Mouse (Mus musculus) cerebellum, postnatal 10 days (tissue): ENCODE data around the gene Cstb.
A peak's percentile ranks its signal among the peaks of the same experiment; 100 is the strongest.

Source experiments
- DNase-seq, 2 experiments: peaks; one replicate each; pipeline ENCODE4 v3.0.0; 2021; ENCODE audit warnings: mixed read lengths in 2 of 2

Cstb gene

DNA sequence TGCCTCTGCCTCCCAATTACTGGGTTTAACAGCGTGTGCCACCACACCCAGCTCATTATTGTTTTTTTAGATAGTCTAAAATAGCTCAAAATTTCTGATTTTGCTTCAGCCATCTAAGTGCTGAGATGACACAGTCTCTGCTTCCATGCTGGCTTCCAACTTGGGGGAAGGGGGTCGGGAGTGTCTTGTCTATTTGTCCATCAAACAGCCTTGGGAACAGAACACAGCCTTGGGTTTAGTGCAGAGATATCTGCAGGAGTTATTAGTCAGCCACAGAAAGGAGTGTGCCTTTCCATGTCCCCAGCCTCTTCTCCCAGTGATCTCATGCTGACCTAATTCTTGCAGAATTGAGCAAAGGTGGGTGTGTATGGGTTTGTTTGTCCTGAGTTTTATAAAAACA lies 6.7 kb upstream of the Cstb start:
- DNase-seq = no peak

DNA sequence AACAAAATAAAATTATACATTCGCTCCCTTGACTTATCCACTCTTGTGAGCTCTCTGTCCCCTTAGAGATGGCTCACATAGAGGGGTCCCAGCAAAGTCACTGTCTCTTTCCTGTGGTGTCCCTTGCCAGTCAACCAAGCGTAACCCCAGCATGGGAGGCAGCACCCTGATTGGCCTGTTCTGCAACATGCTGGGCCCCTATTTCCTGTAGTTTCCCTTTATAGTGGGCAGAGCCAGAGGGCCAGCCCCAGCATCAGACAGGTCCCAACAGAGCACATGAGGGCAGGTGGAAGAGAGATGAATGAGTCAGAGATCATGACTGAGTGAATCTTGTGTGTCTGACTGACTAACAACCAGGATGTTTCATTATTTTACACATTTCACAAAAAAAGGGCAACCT lies 4.5 kb upstream of the Cstb start:
- no peak for DNase-seq

DNA sequence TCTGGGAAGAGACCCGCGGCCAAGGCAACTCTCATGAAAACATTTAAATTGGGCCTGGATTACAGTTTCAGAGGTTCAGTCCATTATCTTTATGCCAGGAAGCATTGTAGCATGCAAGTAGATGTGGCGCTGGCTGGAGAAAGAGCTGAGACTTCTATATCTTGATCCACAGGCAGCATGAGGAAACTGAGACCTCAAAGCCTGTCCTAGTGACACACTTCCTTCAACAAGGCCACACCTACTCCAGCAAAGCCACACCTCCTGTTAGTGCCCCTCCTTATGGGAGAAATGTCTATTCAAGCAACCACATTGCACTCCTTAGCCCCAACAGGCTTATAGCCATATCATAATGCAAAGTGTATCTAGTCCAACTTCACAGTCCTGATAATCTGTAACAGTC lies 2.9 kb upstream of the Cstb start:
- no peak for DNase-seq

DNA sequence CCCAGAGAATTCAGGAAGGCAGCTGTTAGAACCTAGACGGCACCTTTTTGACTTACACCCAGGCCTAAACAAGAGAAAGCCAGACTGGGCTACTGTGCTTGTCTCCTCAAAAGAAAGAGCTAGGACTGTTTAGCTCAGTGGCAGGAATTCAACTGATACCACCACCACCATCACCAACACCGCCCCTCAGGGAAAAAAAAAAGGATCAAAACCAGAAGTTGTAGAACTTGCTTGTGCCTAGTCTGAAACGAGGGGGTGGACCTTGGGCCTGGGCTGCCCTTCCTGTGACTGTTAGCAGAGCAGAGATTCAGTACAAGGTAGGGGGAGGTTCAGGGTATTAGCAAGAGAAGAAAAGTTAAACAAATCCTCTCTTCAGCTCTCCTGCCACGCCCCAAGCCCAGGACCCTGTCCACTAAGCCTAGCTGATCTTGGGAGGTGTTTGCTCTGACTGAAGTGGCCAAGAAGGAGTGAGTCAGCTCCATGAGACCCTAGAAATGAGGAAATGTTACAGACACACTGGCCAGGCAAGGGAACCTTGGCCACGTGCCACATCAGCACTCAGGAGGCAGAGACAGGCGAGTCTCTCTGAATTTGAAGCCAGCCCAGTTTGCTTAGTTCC lies 757 bp downstream of the Cstb start:
- peak; percentile 37 to 44 for DNase-seq

DNA sequence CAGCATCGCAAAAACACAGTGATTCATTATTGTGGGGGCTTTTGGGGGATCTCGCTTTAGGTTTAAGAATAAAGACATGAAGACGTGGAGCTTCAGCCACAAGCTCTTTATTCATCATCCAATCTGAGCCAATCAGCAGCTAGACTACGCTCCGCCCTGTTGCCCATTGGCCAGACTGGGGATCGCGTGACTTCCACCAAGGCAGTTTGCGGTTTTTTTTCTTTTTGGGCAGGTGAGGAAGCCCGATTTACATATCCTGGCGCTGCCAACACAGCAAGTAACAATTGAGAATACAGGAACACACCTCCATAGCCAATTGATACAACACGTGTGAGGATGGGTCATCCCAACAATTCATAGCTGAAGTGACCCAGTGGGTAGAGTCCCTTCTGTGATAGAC lies 2.6 kb downstream of the Cstb start:
- DNase-seq = no peak

DNA sequence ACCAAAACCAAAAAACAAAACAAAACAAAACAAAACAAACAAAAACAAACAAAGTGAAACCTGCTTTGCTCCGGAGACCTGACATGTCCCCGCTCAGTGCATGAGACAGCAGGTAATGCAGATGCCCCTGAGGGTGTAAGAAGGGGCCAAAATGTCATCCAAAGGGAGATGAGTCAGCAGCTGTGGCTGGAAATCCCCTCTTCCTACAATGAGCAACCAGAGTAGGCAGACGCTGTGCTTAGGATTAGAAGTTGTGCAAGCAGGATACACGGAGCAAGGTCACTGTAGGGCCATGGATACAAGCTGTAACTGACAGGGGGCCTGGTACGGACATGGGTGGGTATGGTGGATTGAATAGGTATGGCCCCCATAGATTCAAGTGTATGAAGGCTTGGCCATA lies 3.7 kb downstream of the Cstb start:
- no peak for DNase-seq

DNA sequence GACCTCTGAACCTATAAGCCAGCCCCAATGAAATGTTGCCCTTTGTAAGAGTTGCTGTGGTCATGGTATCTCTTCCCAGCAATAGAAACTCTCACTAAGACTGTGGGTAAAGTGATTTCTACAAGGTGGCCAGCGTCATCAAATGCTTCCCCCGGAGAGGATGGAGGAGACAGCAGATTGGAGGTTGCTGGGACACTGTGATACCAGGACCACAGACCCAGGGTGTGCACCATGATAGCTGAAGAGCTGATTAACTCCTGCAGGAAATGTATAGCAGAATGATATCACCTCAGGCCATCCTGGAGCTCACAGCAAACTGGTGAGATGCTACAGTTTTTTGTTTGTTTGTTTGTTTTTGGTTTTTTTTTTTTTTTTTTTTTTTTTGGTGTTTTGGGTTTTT lies 4.3 kb downstream of the Cstb start:
- no peak for DNase-seq

DNA sequence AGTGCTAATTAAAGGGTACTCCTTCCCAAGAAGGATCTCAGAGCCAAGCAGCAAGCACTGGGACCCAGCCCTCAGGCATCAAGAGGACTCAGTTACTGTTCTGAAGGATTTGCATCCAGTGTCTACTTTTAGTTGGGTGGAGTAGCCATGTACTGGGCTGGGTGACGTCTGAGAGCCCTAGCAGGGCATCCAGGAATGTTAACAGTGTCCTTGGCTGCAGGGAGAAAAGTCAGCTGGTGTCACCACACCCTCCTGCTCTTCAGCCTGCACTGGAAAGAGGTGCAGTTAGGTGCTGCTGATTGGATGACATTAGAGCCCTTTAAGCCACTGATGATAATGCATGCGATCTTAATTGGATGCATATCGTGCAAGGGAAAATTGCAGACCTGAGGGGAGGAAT lies 7.4 kb downstream of the Cstb start:
- no peak for DNase-seq

DNA sequence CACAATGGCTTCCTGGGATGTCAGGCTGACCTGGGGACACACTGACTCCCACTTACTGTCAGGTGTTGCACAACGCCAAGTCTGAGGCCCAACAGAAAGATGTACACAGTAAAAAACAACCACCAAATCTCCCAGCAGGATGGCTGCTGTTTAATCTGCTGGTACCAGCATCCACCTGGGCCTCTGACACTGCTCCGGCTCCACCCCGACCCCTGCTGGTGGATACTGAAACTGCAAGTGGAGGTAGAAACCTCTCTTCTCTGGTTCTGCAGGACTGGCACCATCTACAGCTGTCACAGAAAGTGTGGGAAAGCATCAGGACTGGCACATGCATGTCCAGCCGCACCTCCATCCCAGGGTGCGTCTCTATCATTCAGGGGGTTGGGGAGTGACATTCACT lies 12.6 kb downstream of the Cstb start:
- DNase-seq = peak; percentile 93 to 97

DNA sequence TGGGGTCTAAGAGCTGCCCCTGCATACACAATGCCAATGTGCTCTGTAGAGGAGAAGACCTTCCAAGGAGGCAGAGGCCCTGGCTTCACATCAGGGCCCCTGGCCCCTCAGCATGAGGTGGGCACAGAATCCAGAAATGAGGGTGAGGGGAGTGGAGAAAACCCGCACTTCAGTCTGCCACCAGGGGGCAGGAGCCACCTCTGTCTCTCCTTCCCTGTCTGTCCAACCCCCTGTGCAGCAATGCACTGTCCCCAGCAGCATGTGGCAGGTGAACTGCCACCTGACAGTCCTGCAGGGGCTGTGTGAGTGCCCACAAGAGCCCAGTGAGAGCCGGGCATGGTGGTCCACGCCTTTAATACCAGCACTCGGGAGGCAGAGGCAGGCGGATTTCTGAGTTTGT lies 14.1 kb downstream of the Cstb start:
- DNase-seq = peak; percentile 40 to 50

DNA sequence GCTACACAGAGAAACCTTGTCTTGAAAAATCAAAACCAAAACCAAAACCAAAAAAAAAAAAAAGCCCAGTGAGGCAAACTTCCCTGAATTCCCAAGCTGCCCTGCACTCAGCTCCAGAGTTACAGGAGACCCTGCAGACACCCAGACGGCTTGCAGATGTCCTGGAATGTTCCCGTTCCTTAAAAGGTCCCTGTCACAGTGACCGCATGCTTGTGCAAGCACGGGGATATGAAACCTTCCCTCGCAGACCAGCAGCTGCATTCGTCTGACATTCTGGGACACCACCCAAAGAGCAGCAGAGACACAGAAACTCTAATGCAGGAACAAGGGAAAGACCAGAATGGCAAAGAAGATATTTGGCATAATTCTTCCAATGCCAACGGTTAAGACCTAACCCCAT lies 14.5 kb downstream of the Cstb start:
- no peak for DNase-seq

DNA sequence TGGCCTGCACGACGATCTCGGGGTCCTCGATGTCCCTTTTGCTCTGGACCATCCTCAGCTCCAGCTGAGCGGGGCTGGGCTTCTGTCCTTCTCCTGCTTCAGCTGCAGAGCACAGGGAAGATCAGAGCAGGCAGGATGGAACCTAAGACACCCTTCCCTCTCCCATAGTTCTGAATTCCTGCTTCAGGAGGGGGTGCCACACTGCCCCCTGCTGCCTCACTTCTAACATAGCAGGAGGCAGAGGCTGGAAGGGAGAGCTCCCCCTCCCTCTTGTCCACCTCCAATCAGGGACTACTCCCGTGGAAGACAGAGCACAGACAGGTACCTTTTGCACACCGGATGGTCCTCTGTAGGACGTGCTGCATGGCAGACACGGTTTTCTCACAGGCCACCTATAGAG lies 15.3 kb downstream of the Cstb start:
- DNase-seq = peak; percentile 40 to 45

DNA sequence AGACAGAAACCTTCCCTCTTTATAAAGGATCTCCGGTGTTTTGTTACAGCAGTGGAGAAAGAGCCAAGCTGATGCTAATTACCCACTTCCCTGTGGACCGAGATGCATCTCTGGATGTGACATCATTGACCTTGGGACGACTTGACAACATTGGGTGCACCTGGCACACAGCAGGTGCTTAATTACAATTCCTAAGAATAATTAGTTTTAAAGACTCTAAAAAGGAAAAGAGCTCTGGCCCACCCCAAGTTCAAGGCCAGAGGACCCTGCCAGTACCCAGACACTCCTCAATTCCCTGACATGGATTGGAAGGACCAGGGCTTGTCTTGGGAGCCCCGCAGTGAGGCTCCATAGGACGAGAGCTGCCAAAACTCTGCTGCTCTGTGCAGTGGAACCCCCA lies 16.1 kb downstream of the Cstb start:
- DNase-seq = no peak

DNA sequence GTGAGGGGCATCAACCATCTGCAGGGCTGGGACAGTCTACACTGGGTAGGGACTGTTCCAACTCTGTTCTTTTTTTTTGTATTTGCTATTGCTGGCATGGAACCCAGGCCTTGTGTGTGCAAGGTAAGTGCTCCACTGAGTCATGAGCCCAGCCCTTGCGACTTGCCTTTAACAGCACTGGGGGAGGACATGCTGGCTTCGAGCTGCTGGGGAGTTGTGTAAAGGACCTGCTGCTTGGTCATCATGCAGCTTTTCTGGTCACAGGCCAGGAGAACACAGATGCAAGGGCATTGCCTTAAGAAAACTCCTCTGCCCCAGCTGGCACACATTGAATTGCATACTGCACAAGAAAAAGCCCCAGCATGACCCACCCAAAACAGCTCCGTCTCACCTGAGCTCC lies 16.8 kb downstream of the Cstb start:
- no peak for DNase-seq

DNA sequence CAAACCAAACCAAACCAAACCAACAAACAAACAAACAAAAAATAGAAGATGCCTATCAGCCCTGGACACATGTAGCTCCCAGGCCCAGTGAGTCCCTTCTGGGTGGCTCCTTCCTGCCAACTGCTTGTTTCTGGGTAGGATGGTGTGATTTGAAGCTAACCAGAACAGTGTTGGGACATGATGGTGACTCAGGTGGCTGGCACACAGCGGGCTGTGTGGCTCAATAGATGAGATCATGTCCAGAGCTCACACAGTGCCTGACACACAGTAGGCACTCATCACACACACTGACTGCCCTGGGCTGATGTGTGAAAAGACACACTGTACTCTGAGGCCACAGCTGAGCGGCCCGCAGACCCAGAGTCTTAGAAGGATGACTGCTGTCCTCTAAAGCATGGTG lies 20.7 kb downstream of the Cstb start:
- no peak for DNase-seq

DNA sequence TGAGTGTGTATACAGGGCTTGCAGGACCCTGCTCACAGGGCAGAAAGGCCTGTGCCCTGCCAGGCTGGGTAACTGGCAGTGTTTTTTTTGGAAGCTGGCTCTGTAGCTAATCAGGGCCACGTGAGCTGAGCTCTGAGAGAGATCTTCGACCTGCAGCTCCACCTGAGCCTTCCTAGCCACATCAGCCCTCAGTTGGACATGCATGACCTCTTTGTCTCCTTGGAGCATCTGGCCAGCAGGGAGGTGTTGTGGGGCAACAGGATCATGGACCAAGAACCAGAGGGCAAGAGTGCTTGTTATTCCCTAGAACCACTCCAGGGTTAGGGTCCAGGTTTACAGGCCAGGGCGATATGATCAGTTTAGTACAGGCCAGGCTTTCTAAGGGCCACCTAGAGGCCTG lies 21.9 kb downstream of the Cstb start:
- DNase-seq = no peak

DNA sequence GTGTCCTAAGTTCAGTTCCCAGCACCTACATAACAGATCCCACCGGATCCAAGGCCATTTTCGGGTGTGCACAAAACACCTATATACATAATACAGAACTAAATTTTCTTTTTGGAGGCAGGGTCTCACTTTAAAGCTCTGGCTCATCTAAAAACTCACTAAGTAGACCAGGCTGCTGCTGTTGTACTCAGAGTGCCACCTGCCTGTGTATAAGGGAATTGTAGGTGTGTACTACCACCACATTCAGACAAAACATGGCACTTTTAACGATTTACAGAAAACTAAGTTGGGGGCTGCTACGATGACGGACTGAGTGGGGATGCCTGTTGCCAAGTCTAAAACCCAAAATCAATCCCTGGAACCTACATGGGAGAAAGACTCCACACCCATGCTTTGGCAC lies 25.3 kb downstream of the Cstb start:
- DNase-seq = no peak

DNA sequence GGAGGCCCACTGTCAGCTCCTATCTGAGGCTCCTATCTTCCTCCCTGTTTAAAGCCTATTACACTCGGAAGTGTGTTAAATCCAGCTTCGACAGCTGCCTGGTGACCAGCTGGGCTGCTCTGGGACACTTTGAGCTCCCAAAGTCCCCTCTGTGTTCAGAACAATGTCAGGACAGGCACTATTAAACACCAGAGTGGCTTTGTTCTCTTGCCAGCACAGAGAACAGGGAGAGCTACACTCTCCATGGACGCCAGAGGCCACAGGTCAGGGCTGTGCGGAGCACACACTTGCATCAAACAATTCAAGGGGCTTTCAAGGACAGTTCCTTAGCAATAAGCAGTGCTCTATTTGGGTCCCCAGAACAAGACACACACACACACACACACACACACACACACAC lies 27.2 kb downstream of the Cstb start:
- no peak for DNase-seq

DNA sequence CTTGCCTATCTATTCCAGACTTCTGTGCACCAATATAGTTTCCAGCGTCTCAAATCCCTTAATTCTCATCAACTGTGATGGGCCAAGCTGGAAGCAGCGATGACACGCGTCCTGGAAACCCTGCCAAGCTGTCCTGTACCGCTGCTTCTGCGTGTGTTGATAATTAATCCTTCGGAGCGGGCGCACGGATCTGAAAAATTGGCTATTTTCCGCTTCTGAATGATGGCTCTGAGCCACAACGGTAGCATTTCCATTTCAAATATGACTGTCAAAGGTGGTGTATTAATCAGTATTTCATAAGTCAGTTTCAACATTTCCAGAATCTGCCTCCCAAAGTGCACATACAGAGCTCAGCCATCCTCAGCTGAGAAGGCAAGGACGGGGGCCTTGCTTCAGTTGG lies 31.2 kb downstream of the Cstb start:
- DNase-seq = peak; percentile 57 to 59

DNA sequence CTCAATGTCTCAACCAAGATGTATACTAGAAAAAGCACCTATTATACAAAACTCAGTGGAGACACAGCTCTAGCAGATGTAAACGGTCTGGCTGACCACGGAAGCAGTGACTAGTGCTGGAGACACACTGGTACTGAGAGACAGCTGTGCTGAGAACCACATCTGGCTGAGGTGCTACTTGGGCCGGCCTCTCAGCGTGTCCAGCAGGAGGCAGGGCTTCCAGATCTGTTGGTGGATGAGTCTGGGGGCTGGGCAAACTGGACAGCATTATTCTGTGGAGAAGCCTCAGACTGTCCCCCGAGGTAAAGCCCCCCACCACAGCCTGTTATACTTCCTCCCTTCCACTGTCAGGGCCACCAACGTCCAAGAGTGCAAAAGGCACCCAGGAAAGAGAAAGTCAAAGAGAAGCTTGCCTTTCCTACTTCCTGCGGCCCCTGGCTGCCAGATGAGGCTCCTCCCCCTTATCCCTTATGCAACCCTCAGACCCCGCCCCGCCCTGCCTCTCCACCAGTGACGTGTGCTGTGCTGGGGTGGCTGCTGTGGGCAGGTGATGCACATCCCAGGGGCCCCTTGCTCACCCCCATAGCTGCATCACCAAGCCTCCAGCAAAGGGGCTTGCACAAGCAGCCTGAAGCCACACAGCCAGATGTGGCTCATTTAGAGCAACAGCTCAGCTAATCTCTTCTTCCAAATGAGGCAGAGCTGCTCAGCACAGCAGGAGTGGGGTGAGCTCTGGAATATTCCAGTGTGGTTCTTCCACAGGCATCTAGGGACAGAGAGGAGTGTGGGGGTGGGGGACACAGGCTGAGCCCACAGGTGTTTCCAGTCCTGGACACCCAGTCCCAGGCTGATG lies 32.3 kb downstream of the Cstb start:
- peak in 1 of 2 experiments; percentile 34 for DNase-seq

DNA sequence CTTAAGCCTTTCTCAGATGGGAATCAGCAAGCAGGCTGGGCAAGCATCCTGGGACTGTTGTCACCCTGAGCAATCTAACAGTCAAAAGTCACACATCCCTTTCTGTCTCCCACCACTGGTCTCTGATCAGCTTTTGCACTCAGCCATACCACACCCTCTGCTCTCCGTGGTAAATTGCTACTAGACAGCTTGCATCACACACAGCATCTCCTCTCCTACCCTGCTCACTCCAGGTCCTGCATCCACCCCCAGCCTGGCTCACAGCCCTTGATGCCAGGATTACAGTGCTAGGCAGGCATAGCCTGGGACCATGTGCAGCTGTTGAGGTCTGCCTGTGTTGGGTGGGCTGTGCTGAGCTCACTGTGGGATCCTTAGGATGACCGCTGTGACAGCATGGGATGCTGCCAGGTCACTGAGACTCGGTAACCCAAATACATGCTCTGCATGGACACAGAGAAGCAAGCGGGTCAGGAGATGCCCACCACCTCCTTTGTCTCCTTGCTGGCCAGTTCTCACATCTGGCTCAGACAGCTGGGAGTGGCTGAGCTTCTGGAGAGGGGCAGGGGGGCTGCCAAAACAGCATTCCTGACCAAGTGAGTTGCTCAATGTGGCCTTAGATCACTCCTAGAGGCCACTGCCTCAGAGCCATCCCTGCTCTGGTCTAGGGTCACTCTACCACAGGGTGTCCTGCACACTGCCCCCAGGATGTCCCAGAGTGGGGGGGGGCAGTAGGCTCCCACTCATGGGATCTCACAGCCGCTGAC lies 33.1 kb downstream of the Cstb start:
- peak; percentile 30 to 36 for DNase-seq

DNA sequence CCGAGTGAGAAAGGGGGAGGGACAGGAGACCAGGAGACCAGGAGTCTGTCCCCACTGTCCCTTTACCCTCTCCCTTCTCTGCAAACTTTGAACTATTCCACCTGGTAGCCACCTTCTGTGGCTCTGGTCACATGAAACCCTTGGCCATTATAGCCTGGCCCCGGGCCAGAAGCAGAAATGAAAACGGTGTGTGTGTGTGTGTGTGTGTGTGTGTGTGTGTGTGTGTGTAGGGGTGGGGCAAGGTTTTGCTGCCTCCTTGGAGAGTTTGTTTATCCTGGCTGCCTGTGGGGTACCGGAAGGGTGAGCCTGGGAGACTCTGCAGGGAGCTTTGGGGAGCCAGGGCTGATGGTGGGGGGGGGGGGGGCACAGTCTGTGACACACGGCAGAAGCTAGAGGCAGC lies 35.0 kb downstream of the Cstb start:
- DNase-seq = no peak

DNA sequence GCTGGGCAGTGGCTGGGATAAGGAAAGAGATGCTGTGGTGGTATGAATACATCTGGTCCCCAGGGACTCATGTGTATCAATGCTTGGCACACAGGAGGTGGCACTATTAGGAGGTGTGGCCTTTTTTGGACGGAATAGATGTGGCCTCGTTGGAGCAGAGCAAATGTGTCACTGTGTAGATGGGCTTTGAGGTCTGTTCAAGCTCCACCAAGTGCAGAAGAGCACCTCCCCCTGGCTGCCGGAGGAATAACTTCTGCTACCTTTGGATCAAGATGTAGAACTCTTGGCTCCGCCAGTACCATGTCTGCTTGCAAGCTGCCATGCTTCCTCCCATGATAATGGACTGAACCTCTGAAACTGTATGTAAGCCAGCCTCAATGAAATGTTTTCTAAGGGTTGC lies 36.3 kb downstream of the Cstb start:
- peak in 1 of 2 experiments; percentile 39 for DNase-seq
